Mouse (Mus musculus): ENCODE results near the gene Cerkl.

DNA sequence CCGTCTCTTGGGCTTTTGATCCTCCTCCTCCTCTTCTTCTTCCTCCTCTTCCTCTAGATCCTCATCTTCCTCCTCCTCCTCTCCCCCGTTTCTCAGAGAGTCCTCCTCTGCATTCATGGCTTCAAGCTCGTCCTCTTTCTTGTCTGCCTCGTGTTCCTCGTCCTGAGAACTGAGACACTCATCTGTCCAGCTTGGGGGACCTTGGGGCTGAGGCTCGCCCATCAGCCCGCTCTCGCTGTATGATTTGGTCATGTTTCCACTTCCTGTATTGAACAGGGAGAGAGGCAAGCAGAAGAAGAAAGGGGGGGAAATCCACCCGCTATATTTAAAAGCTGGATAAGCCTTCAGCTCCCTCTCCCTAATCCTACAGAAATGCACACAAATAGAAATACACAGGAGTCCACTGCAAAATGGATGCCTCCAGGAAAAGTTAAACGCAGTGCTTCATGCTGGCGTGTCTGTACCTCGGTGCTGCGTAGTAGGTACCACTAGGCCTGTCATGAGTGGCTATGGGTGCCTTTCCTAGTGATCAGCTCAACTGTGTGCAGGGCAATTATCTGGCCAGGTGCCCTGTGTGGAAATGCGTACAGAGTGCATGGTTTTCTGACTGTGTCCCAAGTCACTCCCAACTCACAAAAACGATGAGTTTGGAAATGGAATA lies 1.7 kb downstream of the Cerkl start:
- TF ChIP-seq POLR2A (IDR thresholded peaks at IDR 0.05; ENCODE audit: extremely low read depth, insufficient read depth, low read length), result no peak
- TF ChIP-seq CTCF (IDR thresholded peaks at IDR 0.05; ENCODE audit: low read depth, low read length), result no peak

All from liver, adult 2 months (tissue).